Mouse (Mus musculus) gastrocnemius, adult 2 months (tissue): Measurements from ENCODE around the gene Sergef. TPM values are rescaled to one million over a fixed set of nuclear protein-coding genes. Genes with fewer than 3 reads are reported as not detected.
A peak's percentile ranks its signal among the peaks of the same experiment; 100 is the strongest.

ENCODE experiments used
- DNase-seq: peaks from one replicate; pipeline ENCODE4 v3.0.0; 2022
- H3K27ac ChIP-seq: fragments of 200-600 bp; 2 replicates; pipeline ENCODE4 v1.8.1; 2022; ENCODE audit warnings: mild to moderate bottlenecking
- H3K4me3 ChIP-seq: fragments of 200-600 bp; 2 replicates; pipeline ENCODE4 v1.8.1; 2022; ENCODE audit warnings: mild to moderate bottlenecking, moderate library complexity
- CTCF ChIP-seq: fragments of 200-600 bp; IDR thresholded peaks from 2 replicates; pipeline ENCODE4 v1.8.1; 2022; ENCODE audit warnings: antibody characterized with exemption, mild to moderate bottlenecking, moderate library complexity
- intact Hi-C: fragments of 180-260 bp; cut with DNase I; formaldehyde crosslinking; loops from one replicate; pipeline ENCODE4 v1.15.1; 2025
- total RNA-seq, 2 experiments: library from RNA; stranded (reverse); gene quantifications; 2 replicates each; pipeline ENCODE4 v1.2.3; 2021

Gene Sergef
- total RNA-seq, 2 experiments from 2014 or later: 2.1 to 3.5 TPM

DNA sequence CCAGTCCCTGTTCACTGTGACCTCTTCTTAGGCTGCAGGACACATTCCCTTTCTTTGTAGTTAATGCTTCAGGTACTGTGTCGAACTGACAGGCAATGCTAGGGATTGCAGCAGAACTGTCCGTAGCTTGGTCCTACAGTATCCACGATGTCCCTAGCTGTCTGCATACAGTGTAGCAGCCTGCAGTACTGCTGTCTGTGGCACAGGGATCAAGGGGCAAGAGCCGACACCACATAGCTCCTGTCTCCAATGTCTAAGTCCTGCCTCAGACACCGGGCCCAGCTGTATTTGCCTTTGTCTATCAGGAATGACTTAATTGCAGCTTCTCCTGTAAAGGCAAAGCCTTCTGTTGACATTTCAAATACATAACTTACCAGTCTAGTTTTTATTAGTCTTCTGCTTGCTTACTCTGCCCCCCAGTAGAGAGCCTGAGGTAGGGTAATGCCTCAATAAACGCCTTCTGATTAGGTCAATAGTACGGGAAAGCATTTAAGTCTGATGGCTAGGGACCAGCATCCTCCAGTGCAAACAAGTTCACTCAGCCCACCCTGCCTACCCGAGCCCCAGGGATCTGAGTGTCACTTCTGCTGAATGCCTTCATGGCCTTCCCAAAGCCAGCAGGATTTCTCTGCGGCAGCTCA lies 179.9 kb downstream of the Sergef start:
- no peak overlapping the region for H3K27ac ChIP-seq
- intact Hi-C loops: no loop called here
- H3K4me3 ChIP-seq: no peak overlapping the region
- TF ChIP-seq CTCF: no peak
- DNase-seq: no peak

DNA sequence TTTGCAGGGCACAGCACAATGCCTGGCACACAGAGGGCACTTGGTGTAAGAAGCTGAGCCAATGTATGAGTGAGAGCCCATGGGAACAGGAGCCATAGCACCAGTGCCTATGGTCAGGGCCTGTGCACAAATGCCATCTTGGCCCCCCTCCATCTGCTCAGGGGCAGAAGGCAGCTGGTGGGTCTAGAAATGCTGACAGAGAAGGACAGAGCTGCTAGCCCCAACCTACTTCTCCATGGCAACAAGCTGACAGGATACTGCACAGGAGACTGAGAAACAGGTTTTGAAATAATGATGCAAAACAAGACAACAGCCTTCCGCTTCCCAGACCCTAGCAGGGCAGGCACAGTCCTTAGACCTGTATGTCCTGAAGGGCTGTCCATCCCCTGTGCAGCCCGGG lies 180.4 kb downstream of the Sergef start:
- intact Hi-C loops: no loop called here
- Histone ChIP-seq H3K4me3 (no peak overlapping the region), H3K27ac (no peak overlapping the region)

DNA sequence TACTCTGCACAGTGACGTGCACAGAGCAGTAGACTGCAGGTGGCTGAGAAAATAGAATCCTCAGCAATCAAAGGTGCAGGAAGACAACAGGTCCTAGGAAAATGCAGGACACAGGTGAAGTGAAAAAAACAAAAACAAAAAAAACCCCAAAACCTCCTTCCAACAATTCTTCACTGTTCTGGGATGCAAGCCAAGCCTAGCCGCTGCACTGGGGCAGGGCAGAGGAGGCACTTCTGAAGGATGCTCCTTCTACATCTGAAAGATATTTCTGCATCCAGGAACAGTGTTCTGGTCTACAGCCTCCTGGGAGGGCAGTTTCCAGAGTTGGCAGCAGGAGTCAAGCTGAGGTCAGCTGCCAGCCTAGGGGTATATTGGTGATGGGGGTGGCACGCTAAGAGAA lies 181.7 kb downstream of the Sergef start:
- intact Hi-C loops: no loop called here
- Histone ChIP-seq H3K4me3 (no peak overlapping the region), H3K27ac (no peak overlapping the region)
- no peak for DNase-seq
- no peak for TF ChIP-seq CTCF

More for the DNA sequence above, 180.4 kb downstream of the Sergef start:
- no peak for DNase-seq
- no peak for TF ChIP-seq CTCF

DNA sequence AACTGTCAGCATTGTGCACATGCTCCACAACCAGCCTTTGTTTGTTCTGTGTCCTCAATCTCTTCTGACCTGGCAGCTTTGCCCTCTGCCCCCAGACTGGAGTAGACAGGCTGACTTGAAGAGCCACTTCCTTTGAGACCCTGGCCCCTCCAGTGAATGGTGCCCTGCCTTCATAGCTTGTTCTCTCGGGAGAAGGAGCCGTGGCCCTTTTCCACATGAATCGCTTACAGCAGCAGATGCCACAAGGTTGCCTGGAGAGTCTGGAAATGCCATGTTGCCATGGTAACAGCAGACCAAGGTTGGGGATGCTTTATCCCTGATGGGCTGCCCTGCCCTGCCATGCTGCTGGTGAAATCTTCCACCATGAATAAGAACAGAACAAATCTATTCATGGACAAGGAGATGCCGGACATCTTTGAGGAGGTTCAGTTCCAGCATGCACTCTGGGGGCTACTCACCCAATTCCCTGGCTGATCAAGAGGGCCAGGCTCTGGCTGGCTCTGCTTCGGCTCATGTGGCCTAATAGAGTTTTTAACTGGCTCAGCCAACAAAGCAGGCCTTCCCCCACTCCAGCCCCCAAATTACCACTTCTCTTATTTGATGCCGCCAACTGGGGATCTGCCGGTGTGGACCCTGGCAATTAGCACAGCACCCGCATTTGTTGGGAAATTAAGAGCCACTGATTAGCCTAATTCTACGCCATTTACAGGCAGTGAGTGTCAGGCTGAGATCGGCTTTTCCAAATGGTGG lies 185.5 kb downstream of the Sergef start:
- Histone ChIP-seq H3K4me3 (no peak overlapping the region), H3K27ac (no peak overlapping the region)
- DNase-seq: no peak
- intact Hi-C loops: no loop called here
- no peak for TF ChIP-seq CTCF

DNA sequence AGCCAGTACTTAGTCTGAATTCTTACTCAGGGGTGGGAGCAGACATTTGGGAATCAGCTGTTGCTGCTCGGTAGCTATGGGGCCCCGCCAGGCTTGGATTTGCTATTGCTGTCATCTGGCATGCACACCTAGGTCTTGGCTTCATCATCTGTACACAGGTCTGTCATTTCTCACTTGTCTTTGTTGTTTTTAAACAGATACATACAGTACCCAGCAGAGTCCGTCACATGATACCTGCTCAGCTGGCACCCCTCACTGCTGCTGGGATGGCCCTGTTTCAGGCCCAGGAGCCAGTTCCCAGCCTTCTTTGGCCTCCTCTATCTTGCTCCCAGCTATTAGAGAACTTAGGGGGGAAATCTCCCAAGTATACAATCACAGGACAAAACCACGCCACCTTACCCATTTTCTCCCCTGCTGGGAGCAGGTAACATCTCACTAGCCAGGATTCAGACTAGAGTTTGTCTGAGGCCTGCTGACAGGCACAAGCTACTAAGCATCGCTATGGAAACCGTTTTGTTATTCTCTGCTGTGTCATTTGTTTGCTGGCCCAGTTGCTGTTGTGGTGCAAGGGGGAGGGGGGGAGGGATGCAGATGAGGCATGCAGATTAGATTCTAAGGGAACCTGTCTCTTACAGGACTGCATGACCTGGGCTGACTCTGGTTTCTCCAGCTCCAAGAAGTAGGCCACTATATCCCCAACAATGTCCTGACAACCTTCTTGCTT lies 190.5 kb downstream of the Sergef start:
- intact Hi-C loops: no loop called here
- H3K4me3 ChIP-seq: no peak overlapping the region
- DNase-seq: peak; percentile 42
- TF ChIP-seq CTCF: no peak
- H3K27ac ChIP-seq: peak overlapping the region; percentile 57

DNA sequence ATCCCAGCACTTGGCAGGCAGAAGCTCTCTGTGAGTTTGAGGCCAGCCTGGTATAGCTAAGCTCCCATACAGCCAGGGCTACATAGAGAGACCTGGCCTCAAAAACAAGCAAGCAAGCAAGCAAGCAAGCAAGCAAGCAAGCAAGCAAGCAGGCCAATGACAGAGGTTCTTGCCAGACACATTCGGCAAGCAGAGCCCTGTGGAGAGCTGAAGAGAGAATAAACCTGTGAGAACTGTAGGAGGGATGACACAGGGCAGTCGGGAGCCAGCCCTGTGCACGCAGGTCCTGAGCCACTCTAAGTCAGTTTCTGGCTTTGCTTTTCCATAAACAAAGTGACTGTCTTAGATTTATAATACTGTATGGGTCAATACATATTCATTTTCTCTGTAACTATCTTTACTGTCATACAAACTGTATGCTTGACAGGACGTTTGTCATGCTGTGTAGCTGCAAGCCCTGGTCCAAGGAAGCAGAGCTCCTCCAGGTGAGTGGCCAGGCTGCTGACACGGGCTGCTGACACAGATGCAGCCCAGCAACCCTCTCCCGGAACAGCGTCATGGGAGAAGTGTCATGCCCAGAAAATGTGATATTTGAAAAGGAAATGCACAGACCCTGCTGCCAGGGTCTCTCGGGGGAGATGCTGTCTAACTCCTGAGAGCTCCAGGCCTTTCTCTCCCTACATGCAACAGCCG lies 192.0 kb downstream of the Sergef start:
- DNase-seq: no peak
- no peak for TF ChIP-seq CTCF
- Histone ChIP-seq H3K27ac (no peak overlapping the region), H3K4me3 (no peak overlapping the region)
- intact Hi-C loops: no loop called here

DNA sequence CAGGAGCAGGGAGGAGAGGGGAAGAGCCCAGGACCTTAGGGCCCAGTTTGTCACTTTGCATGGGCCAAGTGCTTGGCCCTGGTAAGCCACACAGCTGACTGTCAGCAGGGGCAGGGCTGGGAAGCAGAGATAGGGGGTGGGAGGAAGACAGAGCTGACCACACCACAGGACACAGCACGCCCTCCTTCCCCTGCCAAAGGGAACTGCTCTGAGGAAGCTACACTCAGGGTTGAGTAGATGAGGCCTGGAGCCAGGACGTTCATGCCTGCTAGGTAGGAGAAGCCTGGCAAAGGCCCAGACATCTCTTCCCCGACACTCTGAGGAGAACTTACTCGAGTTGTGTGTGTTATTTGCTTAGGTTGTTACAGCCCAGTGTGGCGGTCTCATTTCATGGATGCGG lies 193.7 kb downstream of the Sergef start:
- no peak for TF ChIP-seq CTCF
- no peak for DNase-seq
- intact Hi-C loops: no loop called here
- H3K27ac ChIP-seq: no peak overlapping the region
- no peak overlapping the region for H3K4me3 ChIP-seq

DNA sequence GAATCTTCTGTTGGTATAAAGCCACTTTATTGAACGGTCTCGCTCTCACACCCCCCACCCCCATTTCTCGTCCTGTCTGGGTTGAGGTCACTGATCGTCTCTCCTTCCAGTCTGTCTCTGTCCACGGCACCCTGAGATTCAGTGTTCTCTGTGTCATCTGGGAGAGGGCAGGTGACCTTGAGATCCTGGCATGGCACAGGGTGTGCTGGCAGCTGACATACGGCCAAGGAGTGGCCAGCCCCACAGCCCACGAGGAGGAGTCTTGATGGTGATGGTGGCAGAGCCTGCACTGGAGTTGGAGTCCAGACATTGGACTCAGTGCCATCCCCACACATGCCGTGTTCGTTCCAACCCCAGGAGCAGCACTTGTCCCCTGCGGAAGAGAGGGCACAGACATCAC lies 196.4 kb downstream of the Sergef start:
- no peak overlapping the region for H3K27ac ChIP-seq
- intact Hi-C loops: no loop called here
- no peak for DNase-seq
- H3K4me3 ChIP-seq: no peak overlapping the region
- TF ChIP-seq CTCF: no peak

DNA sequence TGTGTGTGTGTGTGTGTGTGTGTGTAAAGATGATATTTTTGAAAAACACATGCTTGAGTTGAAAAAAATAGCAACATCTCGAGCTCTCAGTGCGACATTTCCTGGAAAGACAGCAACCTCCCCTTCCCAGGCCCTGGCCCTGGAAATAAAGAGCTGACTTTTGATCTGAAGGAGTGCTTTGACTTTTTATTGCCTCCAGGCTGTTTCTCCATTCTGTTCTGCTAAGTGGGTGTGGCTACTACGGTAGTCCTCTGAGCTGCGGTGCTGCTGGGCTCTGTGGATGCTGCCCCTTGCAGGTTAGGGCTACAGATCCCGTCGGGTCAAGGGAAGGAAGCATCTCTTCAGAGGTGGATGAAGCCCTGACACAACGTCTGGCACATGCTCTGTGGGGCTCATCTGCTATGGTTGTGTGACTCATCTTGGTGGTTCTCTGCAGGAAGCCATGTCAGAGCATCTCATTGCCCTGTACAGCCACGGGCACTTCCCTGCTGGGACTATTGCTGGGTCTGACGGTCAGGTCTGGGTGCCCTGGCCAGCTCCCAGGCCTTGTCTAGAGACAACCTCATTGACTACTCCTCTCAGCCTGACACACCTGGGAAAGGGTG lies 201.0 kb downstream of the Sergef start:
- intact Hi-C loops: loop anchor here (5.0 kb wide), 1 partner anchor 159 kb away; no protein-coding TSS in a partner anchor
- H3K27ac ChIP-seq: no peak overlapping the region
- no peak for TF ChIP-seq CTCF
- H3K4me3 ChIP-seq: no peak overlapping the region
- DNase-seq: no peak

DNA sequence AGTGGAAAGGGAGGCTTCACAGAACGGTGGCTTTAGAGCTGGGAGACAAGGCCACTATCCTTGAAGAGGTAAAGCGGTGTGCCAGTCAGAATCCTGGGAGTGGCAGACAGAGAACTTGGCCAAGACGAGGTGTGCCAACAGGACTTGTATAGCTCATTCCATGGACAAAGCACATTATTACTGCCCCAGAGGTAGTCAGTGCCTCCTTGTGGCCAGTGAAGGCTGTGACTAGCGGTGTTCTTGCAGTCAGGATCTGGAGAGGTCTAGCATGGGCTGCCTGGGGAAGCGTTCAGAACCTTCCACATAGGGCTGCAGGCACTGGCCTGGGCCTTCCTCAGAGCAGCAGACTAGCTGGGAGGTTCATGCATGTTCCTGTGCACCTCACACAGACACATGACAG lies 203.8 kb downstream of the Sergef start:
- DNase-seq: peak; percentile 61
- Histone ChIP-seq H3K27ac (no peak overlapping the region), H3K4me3 (no peak overlapping the region)
- peak; percentile 57 for TF ChIP-seq CTCF
- intact Hi-C loops: loop anchor here (5.0 kb wide), 1 partner anchor 161 kb away; no protein-coding TSS in a partner anchor

DNA sequence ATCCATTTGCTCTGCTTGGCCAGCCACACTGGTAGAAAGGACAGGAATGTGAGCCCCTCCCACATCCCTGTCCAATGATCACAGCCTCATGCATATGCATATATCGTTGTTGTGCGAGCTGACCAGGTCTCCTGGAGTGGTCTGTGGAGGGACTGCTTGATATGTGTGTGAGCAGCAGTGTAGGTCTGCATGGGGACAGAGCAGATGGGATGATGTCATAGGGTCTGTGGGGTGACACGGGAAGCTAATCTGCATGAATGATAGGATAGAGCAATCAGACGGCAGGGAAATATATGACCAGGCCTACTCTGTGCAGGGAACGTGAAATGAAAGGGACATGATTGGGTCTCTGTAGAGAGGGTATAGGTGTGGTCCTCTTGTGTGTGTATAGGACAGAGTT lies 205.7 kb downstream of the Sergef start:
- Histone ChIP-seq H3K27ac (no peak overlapping the region), H3K4me3 (no peak overlapping the region)
- TF ChIP-seq CTCF: no peak
- DNase-seq: no peak
- intact Hi-C loops: no loop called here

DNA sequence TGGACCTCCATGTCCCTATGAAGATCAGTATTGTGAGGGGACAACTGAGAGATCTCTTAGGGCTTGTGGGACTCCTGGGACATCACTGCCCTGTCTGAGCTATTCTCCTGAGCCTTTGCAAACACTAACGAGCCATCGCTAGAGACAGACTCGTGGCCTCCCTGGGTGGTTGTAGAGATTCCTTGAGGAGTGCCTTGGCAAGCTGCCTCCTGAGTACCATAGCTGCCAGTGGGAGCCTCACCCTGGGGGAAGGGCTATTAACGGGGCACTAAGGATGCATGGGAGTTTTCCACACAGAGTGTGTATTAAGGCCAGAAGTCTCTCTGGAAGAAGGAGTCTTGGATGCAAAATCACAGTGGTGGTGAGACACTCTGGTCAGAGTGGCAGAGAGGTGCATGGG lies 214.6 kb downstream of the Sergef start:
- no peak overlapping the region for H3K4me3 ChIP-seq
- TF ChIP-seq CTCF: no peak
- H3K27ac ChIP-seq: no peak overlapping the region
- no peak for DNase-seq
- intact Hi-C loops: no loop called here
